Mouse (Mus musculus): Measurements from ENCODE around the gene Snap91. TPM values are rescaled to one million over a fixed set of nuclear protein-coding genes. Genes with fewer than 3 reads are reported as not detected.

Gene Snap91
- 100 to 1,000 TPM; 383 to 406 TPM for total RNA-seq (2021)

DNA sequence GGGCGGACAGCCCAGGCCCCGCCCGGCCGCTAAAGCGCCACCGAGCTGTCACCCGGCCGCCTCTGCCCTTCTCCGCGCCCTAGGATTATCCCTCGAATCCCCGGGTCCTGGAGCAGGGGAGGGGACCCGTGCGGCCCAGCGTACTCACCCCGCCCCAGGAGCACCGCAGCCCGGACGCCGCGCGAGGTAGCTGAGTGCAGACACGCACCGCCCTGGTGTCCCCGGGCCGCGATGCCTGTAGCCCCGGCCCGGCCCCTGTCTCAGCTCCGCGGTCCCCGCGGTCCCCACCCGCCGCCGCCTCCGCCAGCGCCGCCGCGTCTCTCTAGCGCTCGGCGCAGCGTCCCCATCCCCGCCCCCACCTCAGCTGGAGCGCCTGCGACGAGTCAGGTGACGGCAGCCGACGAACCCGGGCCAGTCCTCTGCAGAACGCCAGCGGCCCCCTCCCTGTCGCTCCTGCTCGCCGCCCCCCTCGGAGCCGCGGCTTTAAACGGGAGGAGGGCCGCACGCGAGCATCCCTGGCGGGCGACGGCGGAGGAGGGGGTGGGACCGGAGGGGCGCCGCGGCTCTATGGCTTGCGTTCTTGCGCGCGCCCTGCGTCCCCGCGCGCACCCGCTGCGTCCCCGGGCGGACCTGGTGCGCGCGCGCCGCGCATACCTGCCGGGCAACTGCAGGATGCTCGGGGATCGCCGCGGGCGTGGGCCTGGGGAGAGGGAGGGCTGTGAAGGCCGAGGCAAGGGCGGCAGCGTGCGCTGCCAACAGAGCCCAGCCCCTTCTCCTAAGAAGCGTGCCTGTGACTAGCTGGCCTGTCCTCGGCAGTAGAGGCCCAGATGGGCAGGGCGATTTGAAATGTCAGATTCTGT is at the start of gene Snap91:
Snap91 (minus strand) TSS at position 542 of the 860 bp plus-strand sequence.
- peak; percentile 79 for DNase-seq (ENCODE audit: extremely low spot score in 1 of 2, low spot score in 1 of 2)

DNA sequence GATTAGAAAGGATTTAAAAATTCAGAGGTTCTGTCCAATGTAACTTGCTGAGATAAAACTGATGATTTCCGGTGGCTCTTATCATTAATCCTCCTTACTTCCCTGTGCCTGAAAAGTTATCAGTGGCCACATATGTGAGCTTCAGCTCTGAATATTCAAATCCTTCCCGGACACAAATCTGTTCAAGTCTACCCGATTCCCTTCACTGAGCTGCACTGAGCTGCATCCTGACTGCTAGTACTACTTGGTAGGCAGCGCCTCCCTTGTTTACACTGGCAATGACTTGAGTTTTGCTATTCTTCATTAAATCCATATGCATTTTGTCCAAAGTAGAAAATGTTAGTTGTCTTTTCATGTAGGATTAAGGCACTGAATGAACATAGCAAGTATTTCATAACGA is 46.1 kb upstream of the Snap91 start:
- no peak for DNase-seq (ENCODE audit: extremely low spot score in 1 of 2, low spot score in 1 of 2)

DNA sequence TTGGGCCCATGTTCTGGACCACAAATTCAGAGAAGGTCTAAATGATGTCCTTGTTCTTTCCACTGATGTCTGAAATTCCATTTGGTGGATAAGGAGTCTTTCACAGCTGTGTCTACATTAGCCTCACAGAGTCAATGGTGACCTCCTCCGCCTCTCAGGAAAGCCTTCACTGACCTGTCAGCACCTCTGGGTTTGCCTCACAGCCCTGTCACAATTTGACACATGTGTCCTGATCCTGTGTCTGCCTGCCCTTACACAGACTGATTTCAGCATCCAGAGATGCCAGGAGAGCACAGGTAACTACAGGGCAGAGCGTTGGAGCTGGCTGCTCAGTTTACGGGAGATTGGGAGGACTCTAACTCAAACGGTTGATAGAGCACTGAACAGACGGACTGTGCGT is 45.2 kb upstream of the Snap91 start:
- DNase-seq (ENCODE audit: extremely low spot score in 1 of 2, low spot score in 1 of 2): no peak

DNA sequence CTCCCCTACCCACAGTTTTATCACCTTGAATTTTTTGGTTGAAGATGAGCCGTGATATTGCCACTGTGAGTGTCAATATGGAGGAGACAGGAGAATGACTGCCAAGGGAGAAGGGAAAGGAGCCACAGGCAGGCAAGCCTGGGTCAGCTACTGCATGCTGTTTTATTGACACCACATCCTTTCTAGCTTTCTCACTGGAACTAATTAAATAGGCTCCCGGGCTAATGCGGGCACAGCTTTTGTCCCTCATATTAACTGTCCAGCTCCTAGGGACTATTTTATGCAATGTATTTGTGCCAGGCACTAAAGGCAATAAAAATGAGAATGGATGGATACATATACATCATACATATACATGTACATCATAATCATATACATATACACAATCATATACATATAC is 42.0 kb upstream of the Snap91 start:
- no peak for DNase-seq (ENCODE audit: extremely low spot score in 1 of 2, low spot score in 1 of 2)

DNA sequence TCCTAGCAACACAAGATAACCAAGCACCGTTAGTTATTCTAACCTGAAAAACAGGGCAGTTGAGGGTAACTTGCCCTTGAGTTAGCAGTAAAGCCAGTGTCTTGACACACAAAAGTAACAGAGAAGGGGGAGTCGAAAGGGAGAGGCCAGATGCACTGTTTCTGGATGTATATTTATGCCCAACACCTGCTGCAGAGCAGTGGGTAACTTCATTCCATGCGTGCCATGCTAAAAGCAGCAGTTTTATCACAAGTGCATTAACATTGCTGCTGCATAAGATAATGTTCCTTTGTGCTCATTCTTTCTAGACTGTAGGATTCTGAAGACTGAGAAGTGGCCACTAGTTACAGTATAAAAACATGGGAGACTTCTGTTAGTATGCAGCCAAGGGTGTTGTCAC is 36.1 kb upstream of the Snap91 start:
- DNase-seq (ENCODE audit: extremely low spot score in 1 of 2, low spot score in 1 of 2): no peak

DNA sequence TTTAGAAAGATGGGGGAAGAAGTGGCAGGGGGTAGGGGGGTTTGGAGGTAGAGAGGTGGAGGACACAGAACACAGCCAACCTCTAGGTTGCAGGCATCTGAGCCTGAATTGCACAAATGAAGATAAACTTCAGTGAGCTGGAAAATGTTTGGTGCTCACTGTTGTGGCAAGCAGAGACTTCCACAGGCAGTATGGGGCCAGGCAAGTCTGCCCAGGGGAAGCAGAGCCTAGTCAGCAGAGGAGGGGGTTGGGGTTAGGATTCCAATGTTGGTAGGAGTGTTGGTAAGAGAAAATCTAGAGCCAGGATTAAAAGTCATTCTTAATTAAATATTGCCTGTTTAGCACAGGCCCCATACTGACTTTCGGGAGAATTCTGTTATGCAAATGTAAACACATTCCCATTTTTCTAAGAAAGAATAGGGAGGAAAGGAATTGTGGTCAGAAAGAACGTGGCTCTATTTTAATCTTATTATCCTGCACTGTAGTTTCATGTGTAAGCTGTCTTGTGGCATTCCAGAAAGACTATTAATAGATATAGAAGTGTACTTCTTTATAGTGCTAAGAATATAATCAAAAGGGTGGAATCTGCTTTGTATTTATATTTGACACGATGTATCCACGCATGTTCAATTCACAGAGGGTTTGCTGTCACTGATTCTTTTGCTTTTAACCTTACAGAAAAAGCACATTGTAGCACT is 19.2 kb upstream of the Snap91 start:
- DNase-seq (ENCODE audit: extremely low spot score in 1 of 2, low spot score in 1 of 2): no peak

DNA sequence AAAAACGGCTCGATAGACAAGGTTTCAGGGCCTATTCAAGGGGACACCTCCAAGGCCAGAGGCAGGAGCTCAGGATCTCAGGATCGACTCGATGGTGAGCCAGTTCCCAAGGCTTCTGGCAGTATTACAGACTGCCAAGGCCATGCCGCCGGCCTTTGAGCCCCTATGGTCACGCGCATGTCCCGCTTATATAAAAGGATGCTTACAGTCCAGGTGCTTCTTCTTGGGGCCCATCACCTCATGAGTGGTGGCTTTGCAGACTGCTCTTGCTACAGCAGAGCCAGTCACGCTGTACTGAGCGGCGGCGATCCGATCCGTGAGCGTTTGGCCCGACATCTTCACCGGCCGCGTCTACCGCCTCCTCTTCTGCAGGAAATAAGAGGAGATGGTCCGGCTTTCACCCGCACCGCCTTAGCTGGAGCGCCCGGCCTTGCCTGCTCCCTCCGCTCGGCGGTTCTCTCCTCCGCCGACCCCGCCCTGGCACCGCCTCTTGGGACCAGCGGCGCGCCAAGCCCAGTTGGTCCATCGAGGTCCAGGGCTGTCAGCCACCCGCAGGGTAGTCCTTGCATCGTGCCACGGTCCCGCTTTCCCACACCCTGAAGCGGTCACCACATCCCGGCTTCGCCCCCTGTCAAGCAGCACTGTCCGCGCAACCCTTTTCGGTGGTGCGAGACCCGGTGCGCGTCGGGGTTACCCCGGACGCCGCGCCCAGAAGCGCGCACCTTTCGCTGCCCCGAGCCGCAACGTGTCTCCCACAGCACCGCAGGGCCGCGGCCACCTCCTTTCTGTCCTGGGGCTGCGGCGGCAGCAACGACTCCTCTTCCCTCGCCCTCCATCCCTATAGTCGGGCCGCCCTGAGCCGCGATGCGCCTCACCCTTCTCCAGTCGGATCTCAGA is 990 bp downstream of the Snap91 start:
- peak; percentile 41 to 55 for DNase-seq (ENCODE audit: extremely low spot score in 1 of 2, low spot score in 1 of 2)

DNA sequence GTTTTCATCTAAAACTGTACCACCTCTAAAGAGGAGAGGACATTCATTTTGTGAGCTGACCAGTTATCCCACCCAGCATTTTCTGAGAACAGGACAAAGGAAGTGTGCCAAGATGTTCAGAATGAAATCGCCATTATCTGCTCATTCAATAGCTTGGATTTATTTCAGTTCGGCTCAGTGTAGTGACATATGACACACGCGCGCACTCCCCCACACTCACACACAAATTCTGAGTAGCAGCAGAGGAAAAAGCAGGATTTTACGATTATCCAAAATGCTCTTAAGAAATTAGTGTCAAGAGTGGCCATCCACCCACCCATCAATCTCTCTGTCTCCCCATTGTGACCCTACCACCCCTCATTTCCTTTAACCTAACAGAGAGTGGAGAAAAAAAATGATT is 1.7 kb downstream of the Snap91 start:
- DNase-seq (ENCODE audit: extremely low spot score in 1 of 2, low spot score in 1 of 2): no peak

DNA sequence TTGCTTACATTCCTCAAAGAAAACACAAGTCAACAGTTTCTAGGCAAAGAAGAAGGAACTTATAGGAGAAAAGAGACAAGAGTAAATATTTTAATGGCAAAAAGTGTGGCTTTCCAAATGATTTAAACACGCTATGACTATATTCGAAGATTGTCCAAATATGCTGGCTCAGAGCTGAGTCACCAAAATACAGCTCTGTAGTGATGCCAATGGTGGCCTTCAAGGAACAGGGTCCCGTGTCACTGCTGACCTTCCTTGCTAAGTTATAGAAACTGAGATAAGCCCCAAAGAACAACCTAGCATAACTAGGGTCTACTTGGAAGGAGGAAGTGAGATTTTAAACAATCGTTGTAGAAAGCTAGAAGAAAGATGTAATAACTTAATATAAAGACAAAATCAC is 6.8 kb downstream of the Snap91 start:
- no peak for DNase-seq (ENCODE audit: extremely low spot score in 1 of 2, low spot score in 1 of 2)

DNA sequence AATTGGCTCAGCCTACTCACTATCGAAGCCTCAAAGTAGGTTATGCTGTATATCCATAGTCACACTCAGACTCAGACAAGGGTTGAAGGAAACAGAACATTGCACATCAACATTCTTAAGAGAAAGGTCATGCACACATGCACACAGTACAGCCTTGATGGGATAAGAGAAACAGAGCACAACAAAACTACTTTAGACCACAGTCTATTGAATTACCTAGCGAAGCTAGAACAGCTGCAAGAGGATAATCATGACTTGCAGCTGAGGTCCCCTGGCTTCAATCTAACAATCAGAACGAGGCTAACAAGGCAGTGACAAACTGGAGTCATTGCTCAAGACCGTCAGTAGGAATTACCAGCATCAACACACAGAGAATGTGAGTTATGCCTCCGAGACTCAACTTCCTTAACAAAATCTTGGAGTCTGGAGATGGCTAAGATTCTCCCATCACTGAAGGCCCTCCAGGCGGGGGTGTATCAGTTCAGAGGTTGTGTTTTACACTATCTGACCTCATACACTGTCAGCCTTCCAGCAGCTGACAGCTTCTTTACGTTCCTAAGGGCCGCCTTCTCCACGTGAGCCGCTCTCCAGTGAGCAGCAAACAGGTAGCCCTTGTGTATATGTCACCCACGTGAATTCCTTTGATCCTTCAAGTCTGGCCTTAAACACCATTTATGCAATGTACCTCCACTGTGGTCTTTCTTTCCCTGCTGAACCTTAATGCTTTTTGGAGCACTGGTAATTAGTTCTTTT is 10.7 kb downstream of the Snap91 start:
- DNase-seq (ENCODE audit: extremely low spot score in 1 of 2, low spot score in 1 of 2): no peak

DNA sequence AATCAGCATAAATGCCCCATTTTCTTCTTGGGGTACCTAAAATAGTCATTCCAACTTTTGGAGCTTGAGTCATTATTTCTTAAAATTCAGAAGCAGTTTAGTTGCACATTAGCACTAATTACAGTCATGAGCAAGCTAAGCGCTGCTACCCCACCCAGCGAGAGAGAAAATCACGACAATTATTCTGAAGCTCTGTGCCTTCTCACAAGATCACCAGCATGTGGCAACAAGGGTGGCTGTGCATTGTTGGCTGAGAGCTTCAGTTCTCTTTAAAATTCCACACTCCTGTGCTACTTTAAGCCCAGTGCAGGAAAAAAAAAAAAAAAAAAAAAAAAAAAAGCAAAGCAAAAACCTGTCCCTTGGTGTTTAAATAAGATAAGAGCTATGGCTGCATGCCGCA is 22.4 kb downstream of the Snap91 start:
- DNase-seq (ENCODE audit: extremely low spot score in 1 of 2, low spot score in 1 of 2): peak in 1 of 2 experiments; percentile 5

DNA sequence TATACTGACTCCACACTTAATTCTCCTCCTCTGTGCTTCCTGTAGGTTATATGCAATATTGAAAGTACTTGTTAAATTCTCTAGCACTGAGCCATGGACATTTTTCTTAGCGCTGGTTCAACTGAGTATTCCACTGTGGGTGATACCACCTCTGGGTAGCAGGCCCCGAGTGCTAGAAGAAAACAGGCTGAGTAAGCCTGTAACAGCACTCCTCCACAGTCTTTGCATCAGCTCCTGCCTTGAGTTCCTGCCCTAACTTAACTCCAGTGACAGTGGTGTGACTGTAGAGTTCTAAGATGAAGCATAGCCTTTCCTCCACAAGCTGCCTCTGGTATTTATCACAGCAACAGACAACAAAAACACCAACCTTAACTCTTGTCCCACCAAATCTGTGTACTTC is 22.8 kb downstream of the Snap91 start:
- DNase-seq (ENCODE audit: extremely low spot score in 1 of 2, low spot score in 1 of 2): peak in 1 of 2 experiments; percentile 3

DNA sequence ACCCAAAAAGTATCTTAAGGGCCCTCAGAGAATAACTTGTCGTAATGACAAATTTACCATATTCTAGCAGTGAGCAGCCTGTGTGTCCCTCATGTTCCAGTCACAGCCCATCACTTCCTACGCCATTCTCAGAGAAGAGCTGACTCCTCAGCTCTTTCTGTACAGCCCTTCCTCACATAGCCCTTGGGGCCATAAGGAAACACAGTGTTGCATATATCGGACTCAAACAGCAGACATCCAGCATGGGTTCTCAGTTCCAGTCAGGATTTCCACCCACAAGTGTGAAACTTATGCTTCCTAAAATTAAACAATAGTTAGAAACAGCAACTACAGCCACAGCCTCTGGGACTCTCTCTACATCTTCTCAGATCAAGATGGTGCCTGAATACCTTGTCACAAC is 27.6 kb downstream of the Snap91 start:
- peak in 1 of 2 experiments; percentile 3 for DNase-seq (ENCODE audit: extremely low spot score in 1 of 2, low spot score in 1 of 2)

DNA sequence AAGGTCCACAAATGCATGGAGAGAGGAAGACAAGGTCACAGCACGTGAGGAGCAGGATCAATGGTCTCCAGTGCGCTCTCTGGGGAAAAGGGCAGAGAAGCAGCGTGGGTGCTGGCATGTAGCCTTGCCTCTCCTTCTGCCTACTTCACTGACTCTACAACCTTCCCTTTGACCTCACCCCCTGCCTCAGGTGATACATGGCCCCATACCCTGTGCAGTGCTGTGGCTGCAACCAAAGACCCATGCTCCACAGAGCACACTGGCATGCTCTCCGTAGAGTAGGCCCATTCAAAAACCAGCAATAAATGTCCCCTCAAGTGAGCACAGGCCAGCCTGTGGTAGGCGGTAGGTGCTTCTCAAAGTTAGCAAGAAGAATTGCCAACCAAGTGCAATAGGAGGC is 28.8 kb downstream of the Snap91 start:
- DNase-seq (ENCODE audit: extremely low spot score in 1 of 2, low spot score in 1 of 2): peak in 1 of 2 experiments; percentile 6

DNA sequence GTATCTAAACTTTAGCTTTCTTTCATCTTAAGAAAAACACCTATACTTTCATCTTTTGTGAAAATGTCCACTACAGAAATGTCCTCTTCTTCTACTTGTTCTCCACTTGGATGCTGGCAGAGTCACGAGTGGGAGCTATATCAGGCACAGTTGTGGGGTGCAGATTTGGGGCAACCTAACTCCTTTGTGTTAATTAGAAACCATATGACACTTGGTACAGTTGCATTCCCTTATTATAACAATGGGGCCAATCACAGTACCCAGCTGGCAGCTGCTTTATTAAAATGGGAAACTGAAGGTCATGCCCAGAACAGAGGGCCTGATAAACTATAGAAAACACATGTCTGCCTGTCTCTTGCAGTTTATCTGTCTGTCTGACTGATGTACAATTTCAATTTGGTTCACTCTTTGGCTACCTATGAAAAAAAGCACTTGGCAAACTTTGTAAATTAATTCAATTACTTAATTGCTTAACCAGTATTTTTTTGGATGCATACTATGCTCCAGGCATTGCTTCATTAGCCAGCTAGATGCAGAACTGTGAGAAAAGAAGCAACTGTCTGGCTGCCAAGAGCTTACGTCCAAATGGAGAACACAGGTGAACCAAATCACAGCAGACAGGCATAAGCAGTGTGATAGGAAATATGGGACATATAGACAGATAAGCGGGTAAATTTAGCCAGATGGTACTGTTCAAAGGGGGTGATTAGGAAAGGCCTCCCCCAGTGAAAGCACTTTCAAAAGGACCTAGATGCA is 29.8 kb downstream of the Snap91 start:
- DNase-seq (ENCODE audit: extremely low spot score in 1 of 2, low spot score in 1 of 2): peak in 1 of 2 experiments; percentile 1

DNA sequence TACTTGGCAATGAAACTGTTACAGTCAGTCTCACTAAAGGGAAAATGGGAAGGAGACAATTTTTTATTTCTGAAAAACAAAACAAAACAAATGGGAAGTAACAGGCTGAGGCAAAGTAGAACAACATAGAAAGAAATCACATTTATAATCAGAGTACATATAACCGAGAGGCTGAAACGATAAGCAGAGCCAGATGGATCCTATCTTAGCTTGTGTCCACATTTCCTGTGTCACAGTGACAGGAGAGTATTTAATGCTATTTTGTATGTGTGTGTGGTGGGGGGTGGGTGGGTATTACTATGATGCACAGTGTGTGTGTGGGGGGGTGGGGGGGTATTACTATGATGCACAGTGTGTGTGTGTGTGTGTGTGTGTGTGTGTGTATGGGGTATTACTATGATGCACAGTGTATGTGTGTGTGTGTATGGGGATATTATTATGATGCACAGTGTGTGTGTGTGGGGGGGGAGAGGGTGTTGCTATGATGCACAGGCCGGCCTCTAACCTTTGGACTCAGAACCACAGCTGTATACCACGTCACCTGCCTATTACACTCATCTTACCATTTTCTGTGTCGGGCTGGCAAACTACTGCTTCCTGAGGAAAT is 36.6 kb downstream of the Snap91 start:
- DNase-seq (ENCODE audit: extremely low spot score in 1 of 2, low spot score in 1 of 2): no peak

DNA sequence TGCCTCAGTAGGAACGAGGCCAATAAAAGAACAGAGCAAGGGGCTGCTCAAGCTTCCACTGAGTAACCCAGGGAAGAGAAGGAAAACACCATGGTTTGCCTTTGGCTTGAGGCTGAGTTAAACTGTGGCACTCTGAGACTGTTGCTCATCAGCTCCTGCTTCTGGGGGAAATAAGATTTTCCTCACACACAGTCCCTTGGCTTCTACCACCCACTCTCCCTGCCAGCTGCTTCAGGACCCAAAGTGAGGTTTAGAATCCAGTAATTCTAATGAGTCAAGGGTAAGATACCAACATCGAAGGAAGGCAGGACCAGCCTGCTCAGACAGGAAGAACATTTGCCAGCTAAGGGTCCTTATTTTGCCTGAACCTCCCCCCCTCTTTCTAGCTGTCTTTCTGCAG is 50.7 kb downstream of the Snap91 start:
- DNase-seq (ENCODE audit: extremely low spot score in 1 of 2, low spot score in 1 of 2): no peak

DNA sequence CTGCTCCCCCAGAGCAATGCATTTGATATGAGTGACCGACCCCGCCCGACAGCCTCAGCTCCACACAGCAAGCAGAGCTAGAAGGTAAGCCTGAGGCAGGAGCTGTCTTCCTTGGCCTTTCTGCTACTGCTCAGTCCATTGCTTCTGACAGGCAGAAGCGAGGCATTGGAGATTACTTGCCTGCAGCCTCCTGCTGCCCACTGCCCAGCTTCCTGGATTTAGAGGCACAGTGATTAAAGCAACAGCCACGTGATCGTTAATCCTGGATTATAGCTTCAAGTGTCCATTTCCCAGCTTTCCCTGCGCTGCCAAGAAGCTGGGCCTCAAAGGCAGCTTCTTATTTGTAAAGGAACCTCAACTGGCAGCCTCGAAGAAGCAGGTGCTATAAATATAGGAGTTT is 51.4 kb downstream of the Snap91 start:
- no peak for DNase-seq (ENCODE audit: extremely low spot score in 1 of 2, low spot score in 1 of 2)

DNA sequence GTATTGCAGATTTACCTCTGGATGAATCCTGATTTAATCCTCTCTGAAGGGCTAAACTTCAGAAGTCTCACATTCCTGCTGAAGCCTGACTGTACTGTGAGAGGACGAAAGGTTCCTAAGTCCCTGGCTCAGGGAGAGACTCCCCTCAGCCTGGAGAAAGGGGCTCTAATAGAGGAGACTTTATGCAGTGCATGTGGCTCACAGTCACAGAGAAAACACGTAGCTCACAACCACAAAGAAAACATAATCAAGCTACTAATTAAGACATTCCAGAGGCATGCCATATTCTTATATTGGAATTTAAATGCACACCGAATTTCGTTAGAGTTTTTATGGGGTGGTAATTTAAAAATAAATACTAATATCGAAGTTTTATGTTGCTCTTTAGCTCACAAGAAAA is 61.1 kb downstream of the Snap91 start:
- no peak for DNase-seq (ENCODE audit: extremely low spot score in 1 of 2, low spot score in 1 of 2)
